Mouse (Mus musculus) heart, adult 2 months (tissue): ENCODE measurements around the gene Tmem273. TPM values are rescaled to one million over a fixed set of nuclear protein-coding genes. Genes with fewer than 3 reads are reported as not detected.

Source experiments
- DNase-seq, 2 experiments: peaks; one replicate each; pipeline ENCODE4 v3.0.0; 2021
- H3K27ac ChIP-seq: fragments of 200-600 bp; 2 replicates; pipeline ENCODE4 v1.8.1; 2022
- H3K27me3 ChIP-seq: fragments of 200-500 bp; 2 replicates; pipeline ENCODE4 v1.6.1; 2012; ENCODE audit warnings: mild to moderate bottlenecking, low read length, inconsistent platforms, mixed read lengths; ENCODE audit not compliant: control insufficient read depth, insufficient read depth
- H3K36me3 ChIP-seq: fragments of 200-500 bp; 2 replicates; pipeline ENCODE4 v1.6.1; 2012; ENCODE audit warnings: low read length, inconsistent platforms; ENCODE audit not compliant: control insufficient read depth, insufficient read depth
- H3K4me1 ChIP-seq: fragments of 200-500 bp; 2 replicates; pipeline ENCODE4 v1.6.1; 2011; ENCODE audit warnings: low read length; ENCODE audit not compliant: control insufficient read depth, insufficient read depth
- H3K4me3 ChIP-seq: fragments of 200-600 bp; 2 replicates; pipeline ENCODE4 v1.8.1; 2022
- H3K79me2 ChIP-seq: fragments of 200-500 bp; replicated peaks from 2 replicates; pipeline ENCODE4 v1.6.1; 2012; ENCODE audit warnings: mild to moderate bottlenecking, inconsistent platforms, low read length, moderate library complexity, mixed read lengths; ENCODE audit not compliant: control insufficient read depth, insufficient read depth
- H3K9ac ChIP-seq: fragments of 200-500 bp; 2 replicates; pipeline ENCODE4 v1.6.1; 2012; ENCODE audit warnings: low read depth, mild to moderate bottlenecking, control low read depth, inconsistent platforms, low read length, mixed read lengths
- CTCF ChIP-seq: fragments of 200-600 bp; IDR thresholded peaks from 2 replicates; pipeline ENCODE4 v1.8.1; 2022; ENCODE audit warnings: antibody characterized with exemption, mild to moderate bottlenecking, moderate library complexity
- EP300 ChIP-seq: fragments of 200-500 bp; IDR thresholded peaks from 2 replicates; pipeline ENCODE4 v1.6.1; 2011; ENCODE audit warnings: low read depth, low read length, control low read depth; ENCODE audit not compliant: insufficient read depth
- POLR2A ChIP-seq: fragments of 200-500 bp; IDR thresholded peaks from 2 replicates; pipeline ENCODE4 v1.6.1; 2011; ENCODE audit warnings: mild to moderate bottlenecking, low read depth, low read length, control low read depth; ENCODE audit not compliant: insufficient read depth
- WGBS: fragments of 180-500 bp; shearing (Covaris S2); methylation state at CpG from one replicate; pipeline ENCODE4 v1.1.7; 2018; 5-methylcytosine and 5-hydroxymethylcytosine counted together
- intact Hi-C: fragments of 180-260 bp; cut with DNase I; formaldehyde crosslinking; loops from one replicate; pipeline ENCODE4 v1.15.1; 2025
- polyA plus RNA-seq: library from polyadenylated mRNA; depleted of rRNA; stranded (reverse); fragments of >200 nt; gene quantifications from 2 replicates; pipeline ENCODE4 v1.2.3, GENCODE M21; 2012
- total RNA-seq, 2 experiments: library from RNA; stranded (reverse); gene quantifications; 2 replicates each; pipeline ENCODE4 v1.2.3; 2021

Tmem273 gene
- total and polyA plus RNA-seq, 3 experiments = 0.50 to 1.1 (median 0.86) TPM

GRCm38 (mm10) chr14:32856681-32857328 lies 71.0 kb downstream of the Tmem273 start, which contains the start of gene Vstm4:
Gene Vstm4 (plus strand): TSS chr14:32856756.
- Histone ChIP-seq H3K4me1 (peaks cover 13% of the 10 kb centered on the region), H3K36me3 (no peaks in the 10 kb centered on the region), H3K27me3 (no peaks in the 10 kb centered on the region), H3K4me3 (peak within 1 kb of the TSS; percentile 58), H3K9ac (peak within 1 kb of the TSS; percentile 90), H3K79me2 (no peaks in the 10 kb centered on the region), H3K27ac (peak within 1 kb of the TSS; percentile 80)
- intact Hi-C loops = loop anchor here (5.0 kb wide), 1 partner anchor 35 kb away; no protein-coding TSS in a partner anchor
- DNase-seq = peak; percentile 81 to 83
- under 1% methylated on average over 64 of the region's 68 CpGs for WGBS
- TF ChIP-seq EP300 (no peak), CTCF (no peak), POLR2A (no peak)

- no peaks in the 10 kb centered on the region for H3K27me3 ChIP-seq
- TF ChIP-seq POLR2A (no peak), EP300 (no peak)
- no peaks in the 10 kb centered on the region for H3K79me2 ChIP-seq
- peaks cover 13% of the 10 kb centered on the region for H3K4me1 ChIP-seq
- H3K4me3 ChIP-seq = no peak overlapping the region
- intact Hi-C loops = loop anchor here (2.0 to 5.0 kb wide), 2 partner anchors 14 to 34 kb away; no protein-coding TSS in a partner anchor
- H3K27ac ChIP-seq = peak overlapping the region; percentile 51
- H3K9ac ChIP-seq = no peak overlapping the region
- WGBS = 81% methylated on average over 10 of the region's 10 CpGs
- no peak for DNase-seq
- no peaks in the 10 kb centered on the region for H3K36me3 ChIP-seq
These were observed 72.6 kb downstream of the Tmem273 start for GRCm38 (mm10) chr14:32858361-32858760.

- 40% methylated on average over 6 of the region's 6 CpGs for WGBS
- Histone ChIP-seq H3K36me3 (no peaks in the 10 kb centered on the region), H3K27ac (peak overlapping the region; percentile 51; the same call in 1 of the 2 replicates), H3K4me3 (no peak overlapping the region), H3K79me2 (no peaks in the 10 kb centered on the region), H3K27me3 (no peaks in the 10 kb centered on the region), H3K9ac (no peak overlapping the region), H3K4me1 (peaks cover 13% of the 10 kb centered on the region)
- DNase-seq = no peak
- no peak for TF ChIP-seq POLR2A
- no peak for TF ChIP-seq CTCF
- no peak for TF ChIP-seq EP300
- intact Hi-C loops = loop anchor here (2.0 to 5.0 kb wide), 2 partner anchors 14 to 33 kb away; no protein-coding TSS in a partner anchor
These were observed 73.3 kb downstream of the Tmem273 start for GRCm38 (mm10) chr14:32858941-32859510.

GRCm38 (mm10) chr14:32859831-32860569 lies 74.2 kb downstream of the Tmem273 start:
- intact Hi-C loops = loop anchor here (2.0 to 5.0 kb wide), 2 partner anchors 15 to 32 kb away; no protein-coding TSS in a partner anchor

DNA sequence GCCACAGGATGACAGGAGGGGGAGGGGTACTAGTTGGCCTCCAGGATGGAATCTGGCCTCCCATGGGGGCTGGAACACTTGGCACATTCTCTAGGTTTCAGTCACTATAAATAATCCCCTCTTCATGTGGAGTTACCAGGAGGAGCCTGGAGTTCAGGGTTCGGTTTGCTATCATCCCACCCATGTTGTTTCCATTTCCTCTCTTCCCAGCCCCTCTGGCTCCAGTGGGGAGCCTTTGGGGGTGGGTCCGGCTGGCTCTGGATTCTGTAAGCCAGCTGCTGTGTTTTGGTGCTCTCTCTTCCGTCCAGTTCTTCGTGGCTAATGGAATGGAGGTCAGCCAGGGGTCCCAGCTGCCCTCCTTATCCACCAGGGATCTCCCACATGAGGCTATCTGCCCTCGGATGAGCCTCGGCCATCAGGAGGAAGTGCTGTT lies 75.4 kb downstream of the Tmem273 start:
- Histone ChIP-seq H3K9ac (0 out of 2 replicates have a peak overlapping the region, but pooled peaks have one; percentile 8), H3K36me3 (no peaks in the 10 kb centered on the region), H3K4me1 (peaks cover 13% of the 10 kb centered on the region), H3K27me3 (no peaks in the 10 kb centered on the region), H3K4me3 (no peak overlapping the region), H3K79me2 (no peaks in the 10 kb centered on the region), H3K27ac (peak overlapping the region; percentile 75)
- intact Hi-C loops = no loop called here
- 5% methylated on average over 6 of the region's 6 CpGs for WGBS
- TF ChIP-seq CTCF (no peak), POLR2A (no peak), EP300 (no peak)
- peak; percentile 48 to 65 for DNase-seq

More at GRCm38 (mm10) chr14:32859831-32860569, 74.2 kb downstream of the Tmem273 start:
- H3K27me3 ChIP-seq = no peaks in the 10 kb centered on the region
- no peaks in the 10 kb centered on the region for H3K36me3 ChIP-seq
- H3K4me1 ChIP-seq = peaks cover 13% of the 10 kb centered on the region
- H3K79me2 ChIP-seq = no peaks in the 10 kb centered on the region
- no peak overlapping the region for H3K9ac ChIP-seq
- no peak overlapping the region for H3K27ac ChIP-seq
- WGBS = 53% methylated on average over 11 of the region's 11 CpGs
- no peak for DNase-seq
- TF ChIP-seq EP300 (no peak), POLR2A (no peak), CTCF (no peak)
- no peak overlapping the region for H3K4me3 ChIP-seq
